Mouse (Mus musculus) embryonic facial prominence, embryonic 13.5 days (tissue): ENCODE measurements around the gene Cyb5b. TPM values are rescaled to one million over a fixed set of nuclear protein-coding genes. Genes with fewer than 3 reads are reported as not detected.

Experiments
- ATAC-seq: fragments of 200-750 bp; cut with Nextera tagmentation; 2 replicates; pipeline ENCODE4 v1.8.0; 2017; ENCODE audit warnings: low read depth; ENCODE audit not compliant: insufficient number of reproducible peaks, insufficient read depth, low FRiP score, low TSS enrichment
- H3K27ac ChIP-seq: fragments of 300-500 bp; sonication (generic); 2 replicates; pipeline ENCODE4 v1.5.1; 2015; ENCODE audit warnings: moderate library complexity, mild to moderate bottlenecking, inconsistent platforms
- H3K27me3 ChIP-seq: fragments of 300-500 bp; sonication (generic); 2 replicates; pipeline ENCODE4 v1.6.1; 2015; ENCODE audit warnings: mild to moderate bottlenecking, inconsistent platforms
- H3K36me3 ChIP-seq: fragments of 300-500 bp; sonication (generic); 2 replicates; pipeline ENCODE4 v1.6.1; 2015; ENCODE audit warnings: mild to moderate bottlenecking, inconsistent platforms
- H3K4me1 ChIP-seq: fragments of 300-500 bp; sonication (generic); 2 replicates; pipeline ENCODE4 v1.6.1; 2015; ENCODE audit warnings: inconsistent platforms
- H3K4me2 ChIP-seq: fragments of 300-500 bp; sonication (generic); 2 replicates; pipeline ENCODE4 v1.6.1; 2015; ENCODE audit warnings: moderate library complexity, mild to moderate bottlenecking, inconsistent platforms
- H3K4me3 ChIP-seq: fragments of 300-500 bp; sonication (generic); 2 replicates; pipeline ENCODE4 v1.5.1; 2015; ENCODE audit warnings: mild to moderate bottlenecking, inconsistent platforms
- H3K9ac ChIP-seq: fragments of 300-500 bp; sonication (generic); 2 replicates; pipeline ENCODE4 v1.6.1; 2015; ENCODE audit warnings: mild to moderate bottlenecking, inconsistent platforms
- H3K9me3 ChIP-seq: fragments of 300-500 bp; sonication (generic); 2 replicates; pipeline ENCODE4 v1.6.1; 2016; ENCODE audit warnings: inconsistent platforms
- WGBS: fragments of 180-500 bp; shearing (Covaris S2); methylation state at CpG from one replicate; pipeline ENCODE4 v1.1.7; 2015; ENCODE audit warnings: mixed read lengths; 5-methylcytosine and 5-hydroxymethylcytosine counted together
- polyA plus RNA-seq: library from polyadenylated mRNA; unstranded; fragments of >200 nt; fragmentation: Nextera tagmentation; extraction: Ambion mirVana; gene quantifications from 2 replicates; pipeline ENCODE4 v1.2.1, GENCODE M21; 2015

Gene Cyb5b
- polyA plus RNA-seq, 1 experiment from 2014 or later: 78.5 TPM

GRCm38 (mm10) chr8:107186659-107187390, 36.4 kb downstream of the Cyb5b start:
- Histone ChIP-seq H3K4me2 (no peak overlapping the region), H3K9ac (no peak overlapping the region), H3K27me3 (no peaks in the 10 kb centered on the region), H3K4me3 (no peak overlapping the region), H3K4me1 (no peaks in the 10 kb centered on the region), H3K36me3 (peaks cover 46% of the 10 kb centered on the region), H3K9me3 (no peaks in the 10 kb centered on the region), H3K27ac (no peak overlapping the region)
- no peak for ATAC-seq
- 74% methylated on average over 15 of the region's 15 CpGs for WGBS

- 84% methylated on average over 5 of the region's 5 CpGs for WGBS
These were observed 37.2 kb downstream of the Cyb5b start for GRCm38 (mm10) chr8:107187631-107188030.

GRCm38 (mm10) chr8:107192631-107193030, 42.2 kb downstream of the Cyb5b start:
- WGBS: 65% methylated on average over 8 of the region's 8 CpGs
- Histone ChIP-seq H3K4me3 (no peak overlapping the region), H3K4me1 (no peaks in the 10 kb centered on the region), H3K27ac (no peak overlapping the region), H3K4me2 (no peak overlapping the region), H3K9ac (no peak overlapping the region), H3K9me3 (no peaks in the 10 kb centered on the region), H3K27me3 (no peaks in the 10 kb centered on the region), H3K36me3 (no peaks in the 10 kb centered on the region)
- ATAC-seq: no peak

More at GRCm38 (mm10) chr8:107187631-107188030, 37.2 kb downstream of the Cyb5b start:
- Histone ChIP-seq H3K4me1 (no peaks in the 10 kb centered on the region), H3K9ac (no peak overlapping the region), H3K9me3 (no peaks in the 10 kb centered on the region), H3K27ac (no peak overlapping the region), H3K4me3 (no peak overlapping the region), H3K4me2 (no peak overlapping the region), H3K36me3 (peaks cover 39% of the 10 kb centered on the region), H3K27me3 (no peaks in the 10 kb centered on the region)
- ATAC-seq: no peak

- Histone ChIP-seq H3K27me3 (no peaks in the 10 kb centered on the region), H3K4me3 (no peak overlapping the region), H3K9ac (no peak overlapping the region), H3K4me1 (peaks cover 4% of the 10 kb centered on the region), H3K4me2 (no peak overlapping the region), H3K27ac (no peak overlapping the region), H3K36me3 (no peaks in the 10 kb centered on the region), H3K9me3 (no peaks in the 10 kb centered on the region)
- 68% methylated on average over 6 of the region's 6 CpGs for WGBS
- no peak for ATAC-seq
These were observed 42.9 kb downstream of the Cyb5b start for GRCm38 (mm10) chr8:107193331-107193730.

GRCm38 (mm10) chr8:107194786-107195451, 44.5 kb downstream of the Cyb5b start:
- Histone ChIP-seq H3K27ac (no peak overlapping the region), H3K27me3 (no peaks in the 10 kb centered on the region), H3K9ac (no peak overlapping the region), H3K4me1 (peaks cover 9% of the 10 kb centered on the region), H3K9me3 (no peaks in the 10 kb centered on the region), H3K4me2 (no peak overlapping the region), H3K36me3 (no peaks in the 10 kb centered on the region), H3K4me3 (no peak overlapping the region)
- no peak for ATAC-seq
- WGBS: 87% methylated on average over 14 of the region's 14 CpGs

GRCm38 (mm10) chr8:107197901-107198826, 47.7 kb downstream of the Cyb5b start:
- H3K27me3 ChIP-seq: no peaks in the 10 kb centered on the region
- H3K4me2 ChIP-seq: peak overlapping the region; percentile 53
- ATAC-seq: no peak
- H3K4me1 ChIP-seq: peaks cover 9% of the 10 kb centered on the region
- WGBS: 40% methylated on average over 24 of the region's 24 CpGs
- H3K36me3 ChIP-seq: no peaks in the 10 kb centered on the region
- H3K9me3 ChIP-seq: no peaks in the 10 kb centered on the region
- peak overlapping the region; percentile 36; the same call in 1 of the 2 replicates for H3K9ac ChIP-seq
- H3K27ac ChIP-seq: peak overlapping the region; percentile 77
- peak overlapping the region; percentile 20 for H3K4me3 ChIP-seq

- 93% methylated on average over 9 of the region's 9 CpGs for WGBS
- H3K9me3 ChIP-seq: no peaks in the 10 kb centered on the region
- H3K27ac ChIP-seq: no peak overlapping the region
- peaks cover 10% of the 10 kb centered on the region for H3K4me1 ChIP-seq
- no peak for ATAC-seq
- H3K9ac ChIP-seq: no peak overlapping the region
- H3K36me3 ChIP-seq: no peaks in the 10 kb centered on the region
- H3K27me3 ChIP-seq: no peaks in the 10 kb centered on the region
- no peak overlapping the region for H3K4me2 ChIP-seq
- no peak overlapping the region for H3K4me3 ChIP-seq
These were observed 54.7 kb downstream of the Cyb5b start for GRCm38 (mm10) chr8:107205164-107205563.

- WGBS: 67% methylated on average over 23 of the region's 23 CpGs
- Histone ChIP-seq H3K4me2 (peak overlapping the region; percentile 24; the same call in 1 of the 2 replicates), H3K4me1 (peaks cover 10% of the 10 kb centered on the region), H3K27me3 (no peaks in the 10 kb centered on the region), H3K9ac (no peak overlapping the region), H3K9me3 (no peaks in the 10 kb centered on the region), H3K27ac (0 out of 2 replicates have a peak overlapping the region, but pooled peaks have one; percentile 28), H3K36me3 (no peaks in the 10 kb centered on the region), H3K4me3 (no peak overlapping the region)
- no peak for ATAC-seq
These were observed 55.5 kb downstream of the Cyb5b start for GRCm38 (mm10) chr8:107205701-107206561.

GRCm38 (mm10) chr8:107206782-107207525, 56.5 kb downstream of the Cyb5b start:
- Histone ChIP-seq H3K9me3 (no peaks in the 10 kb centered on the region), H3K36me3 (no peaks in the 10 kb centered on the region), H3K27ac (no peak overlapping the region), H3K4me1 (peaks cover 10% of the 10 kb centered on the region), H3K27me3 (no peaks in the 10 kb centered on the region), H3K4me2 (no peak overlapping the region), H3K4me3 (no peak overlapping the region), H3K9ac (no peak overlapping the region)
- ATAC-seq: no peak
- 81% methylated on average over 9 of the region's 9 CpGs for WGBS

- Histone ChIP-seq H3K4me2 (no peak overlapping the region), H3K27ac (no peak overlapping the region), H3K4me1 (peaks cover 10% of the 10 kb centered on the region), H3K9ac (no peak overlapping the region), H3K27me3 (no peaks in the 10 kb centered on the region), H3K9me3 (no peaks in the 10 kb centered on the region), H3K36me3 (no peaks in the 10 kb centered on the region), H3K4me3 (no peak overlapping the region)
- no peak for ATAC-seq
- WGBS: 83% methylated on average over 7 of the region's 7 CpGs
These were observed 58.7 kb downstream of the Cyb5b start for GRCm38 (mm10) chr8:107209185-107209584.
